Mouse (Mus musculus) CH12.LX (cell line): Measurements from ENCODE around the gene Dnal4.

Experiments used
- CTCF ChIP-seq, 2 experiments: IDR thresholded peaks in 1 of 2; conservative IDR thresholded peaks in 1 of 2; 2 replicates each; pipeline ENCODE4 v1.5.1; 2011 to 2012; ENCODE audit warnings: low read depth in 2 of 2, low read length in 2 of 2, improper control_type of control experiment in 1 of 2, inconsistent platforms in 1 of 2, mild to moderate bottlenecking in 1 of 2, moderate library complexity in 1 of 2
- JUND ChIP-seq: conservative IDR thresholded peaks from 2 replicates; pipeline ENCODE4 v1.6.1; 2011; ENCODE audit warnings: low read depth, low read length, improper control_type of control experiment
- MAX ChIP-seq: IDR thresholded peaks from 2 replicates; pipeline ENCODE4 v1.6.1; 2011; ENCODE audit warnings: low read length, improper control_type of control experiment
- MYC ChIP-seq: IDR thresholded peaks from 2 replicates; pipeline ENCODE4 v1.6.1; 2011; ENCODE audit warnings: low read depth, mild to moderate bottlenecking, improper control_type of control experiment, low read length
- POLR2A ChIP-seq: IDR thresholded peaks from 2 replicates; pipeline ENCODE4 v1.6.1; 2011; ENCODE audit warnings: low read depth, mild to moderate bottlenecking, improper control_type of control experiment, low read length
- RAD21 ChIP-seq: IDR thresholded peaks from 2 replicates; pipeline ENCODE4 v1.6.1; 2011; ENCODE audit warnings: low read depth, mild to moderate bottlenecking, low read length, improper control_type of control experiment, moderate library complexity
- ZNF384 ChIP-seq: IDR thresholded peaks from 2 replicates; pipeline ENCODE4 v1.6.1; 2012; ENCODE audit warnings: low read depth, low read length, improper control_type of control experiment, inconsistent platforms

GRCm38 (mm10) chr15:79800701-79801100, 23.1 kb upstream of the Dnal4 start:
- no peak for TF ChIP-seq CTCF (conservative IDR thresholded peaks at IDR 0.05 in 1 of 2, IDR thresholded peaks at IDR 0.05 in 1 of 2; ENCODE audit: low read depth in 2 of 2, low read length in 2 of 2)
- TF ChIP-seq POLR2A = no peak
- no peak for TF ChIP-seq MYC
- no peak for TF ChIP-seq MAX
- no peak for TF ChIP-seq ZNF384
- TF ChIP-seq JUND = no peak
- no peak for TF ChIP-seq RAD21
